Mouse (Mus musculus): Measurements from ENCODE around the gene Fam135a.

Fam135a gene

GRCm38 (mm10) chr1:24068830-24069229 is 31.3 kb downstream of the Fam135a start:
- no peak for DNase-seq (ENCODE audit: low read depth, low spot score)

- DNase-seq (ENCODE audit: low read depth, low spot score), result no peak
These were observed 33.4 kb downstream of the Fam135a start for GRCm38 (mm10) chr1:24066706-24067105.

GRCm38 (mm10) chr1:24055706-24056105 is 44.4 kb downstream of the Fam135a start:
- no peak for DNase-seq (ENCODE audit: low read depth, low spot score)

GRCm38 (mm10) chr1:24046730-24047510 is 53.2 kb downstream of the Fam135a start:
- no peak for DNase-seq (ENCODE audit: low read depth, low spot score)

- DNase-seq (ENCODE audit: low read depth, low spot score), result no peak
These were observed 54.5 kb downstream of the Fam135a start for GRCm38 (mm10) chr1:24045627-24046026.

- peak; percentile 66 for DNase-seq (ENCODE audit: low read depth, low spot score)
These were observed 57.1 kb downstream of the Fam135a start for GRCm38 (mm10) chr1:24043007-24043406.

GRCm38 (mm10) chr1:24033759-24034423 is 66.2 kb downstream of the Fam135a start:
- no peak for DNase-seq (ENCODE audit: low read depth, low spot score)

GRCm38 (mm10) chr1:24010821-24011220 is 89.3 kb downstream of the Fam135a start:
- no peak for DNase-seq (ENCODE audit: low read depth, low spot score)

GRCm38 (mm10) chr1:24010016-24010415 is 90.1 kb downstream of the Fam135a start:
- DNase-seq (ENCODE audit: low read depth, low spot score), result no peak

- DNase-seq (ENCODE audit: low read depth, low spot score), result no peak
These were observed 92.5 kb downstream of the Fam135a start for GRCm38 (mm10) chr1:24007621-24008020.

- DNase-seq (ENCODE audit: low read depth, low spot score), result peak; percentile 86
These were observed 94.9 kb downstream of the Fam135a start, which contains the start of gene Sdhaf4 for GRCm38 (mm10) chr1:24005070-24005804. Sdhaf4 (minus strand) TSS chr1:24005656.

- no peak for DNase-seq (ENCODE audit: low read depth, low spot score)
These were observed 100.8 kb downstream of the Fam135a start for GRCm38 (mm10) chr1:23999318-23999717.

- DNase-seq (ENCODE audit: low read depth, low spot score), result no peak
These were observed 101.3 kb downstream of the Fam135a start for GRCm38 (mm10) chr1:23998866-23999265.

- DNase-seq (ENCODE audit: low read depth, low spot score), result no peak
These were observed 101.9 kb downstream of the Fam135a start for GRCm38 (mm10) chr1:23998120-23998810.

- no peak for DNase-seq (ENCODE audit: low read depth, low spot score)
These were observed 102.6 kb downstream of the Fam135a start for GRCm38 (mm10) chr1:23997493-23997892.

GRCm38 (mm10) chr1:23995420-23995819 is 104.7 kb downstream of the Fam135a start:
- DNase-seq (ENCODE audit: low read depth, low spot score), result peak; percentile 66

GRCm38 (mm10) chr1:23983118-23983517 is 117.0 kb downstream of the Fam135a start:
- no peak for DNase-seq (ENCODE audit: low read depth, low spot score)

GRCm38 (mm10) chr1:23978281-23978680 is 121.9 kb downstream of the Fam135a start:
- no peak for DNase-seq (ENCODE audit: low read depth, low spot score)

GRCm38 (mm10) chr1:23971159-23971558 is 129.0 kb downstream of the Fam135a start:
- peak; percentile 61 for DNase-seq (ENCODE audit: low read depth, low spot score)

GRCm38 (mm10) chr1:23968027-23968725 is 132.0 kb downstream of the Fam135a start:
- peak; percentile 51 for DNase-seq (ENCODE audit: low read depth, low spot score)

- no peak for DNase-seq (ENCODE audit: low read depth, low spot score)
These were observed 133.9 kb downstream of the Fam135a start for GRCm38 (mm10) chr1:23966226-23966625.
